Mouse (Mus musculus) CH12.LX (cell line): ENCODE measurements at regions not wholly inside any gene's neighbourhood (a gene's known extent, or its start where the extent isn't known, plus 50 kb on each side); places are given as distances from the start of the nearest gene placed in this dataset.

ENCODE experiments used
- DNase-seq: peaks from one replicate; pipeline ENCODE4 v3.0.0-alpha.2; 2013; ENCODE audit errors: extremely low read depth
- H3K27ac ChIP-seq: 2 replicates; pipeline ENCODE4 v1.5.1; 2012; ENCODE audit warnings: low read depth, mild to moderate bottlenecking, control low read depth, moderate library complexity; ENCODE audit not compliant: insufficient read depth
- H3K27me3 ChIP-seq: replicated peaks from 2 replicates; pipeline ENCODE3; 2012; ENCODE audit warnings: inconsistent platforms
- H3K36me3 ChIP-seq, 2 experiments: replicated peaks in 1 of 2; 2 replicates each; pipeline versions ENCODE3 to v1.6.1; 2012; ENCODE audit warnings: inconsistent platforms in 1 of 2, low read length in 1 of 2, mild to moderate bottlenecking in 1 of 2, mixed read lengths in 1 of 2, moderate library complexity in 1 of 2; ENCODE audit not compliant: control insufficient read depth in 1 of 2, insufficient read depth in 1 of 2
- H3K4me1 ChIP-seq, 2 experiments: 2 replicates each; pipeline ENCODE4 v1.6.1; 2012; ENCODE audit warnings: inconsistent platforms in 1 of 2, moderate library complexity in 1 of 2; ENCODE audit not compliant: insufficient read depth in 2 of 2, control insufficient read depth in 1 of 2
- H3K4me2 ChIP-seq: 2 replicates; pipeline ENCODE4 v1.6.1; 2012; ENCODE audit warnings: low read depth, mild to moderate bottlenecking, control low read depth; ENCODE audit not compliant: poor library complexity, insufficient read depth, severe bottlenecking
- H3K4me3 ChIP-seq, 3 experiments: fragments of 150-350 bp in 1 of 3; sonication (generic) in 1 of 3; replicated peaks in 1 of 3; 2 replicates each; pipeline versions ENCODE3 to v1.5.1; 2011 to 2012; ENCODE audit warnings: low read depth in 2 of 3, low read length in 2 of 3, mild to moderate bottlenecking in 2 of 3, moderate library complexity in 2 of 3, control low read depth in 1 of 3, improper control_type of control experiment in 1 of 3, inconsistent platforms in 1 of 3, mixed read lengths in 1 of 3; ENCODE audit not compliant: poor library complexity in 1 of 3
- H3K79me2 ChIP-seq: replicated peaks from 2 replicates; pipeline ENCODE4 v1.6.1; 2012; ENCODE audit warnings: mild to moderate bottlenecking, moderate library complexity; ENCODE audit not compliant: control insufficient read depth, poor library complexity, insufficient read depth, severe bottlenecking; ENCODE audit errors: extremely low read depth
- H3K9ac ChIP-seq: 2 replicates; pipeline ENCODE4 v1.6.1; 2012; ENCODE audit warnings: low read depth, mild to moderate bottlenecking, control low read depth, moderate library complexity; ENCODE audit not compliant: insufficient read depth
- H3K9me3 ChIP-seq: replicated peaks from 2 replicates; pipeline ENCODE3; 2012; ENCODE audit warnings: low read length, inconsistent platforms, mixed read lengths
- BHLHE40 ChIP-seq: IDR thresholded peaks from 2 replicates; pipeline ENCODE4 v1.6.1; 2011; ENCODE audit warnings: mild to moderate bottlenecking, low read depth, low read length, improper control_type of control experiment
- CHD1 ChIP-seq: IDR thresholded peaks from 2 replicates; pipeline ENCODE4 v1.6.1; 2012; ENCODE audit warnings: low read depth, low read length, improper control_type of control experiment, inconsistent platforms
- CHD2 ChIP-seq: IDR thresholded peaks from 2 replicates; pipeline ENCODE4 v1.6.1; 2011; ENCODE audit warnings: low read length, improper control_type of control experiment
- CTCF ChIP-seq, 2 experiments: IDR thresholded peaks in 1 of 2; conservative IDR thresholded peaks in 1 of 2; 2 replicates each; pipeline ENCODE4 v1.5.1; 2011 to 2012; ENCODE audit warnings: low read depth in 2 of 2, low read length in 2 of 2, improper control_type of control experiment in 1 of 2, inconsistent platforms in 1 of 2, mild to moderate bottlenecking in 1 of 2, moderate library complexity in 1 of 2
- E2F4 ChIP-seq: IDR thresholded peaks from 2 replicates; pipeline ENCODE4 v1.6.1; 2011; ENCODE audit warnings: low read depth, low read length, improper control_type of control experiment; ENCODE audit not compliant: insufficient replicate concordance
- ELF1 ChIP-seq: IDR thresholded peaks from 2 replicates; pipeline ENCODE4 v1.6.1; 2014; ENCODE audit warnings: low read depth, mild to moderate bottlenecking, inconsistent platforms, low read length, improper control_type of control experiment
- EP300 ChIP-seq: IDR thresholded peaks from 2 replicates; pipeline ENCODE4 v1.6.1; 2011; ENCODE audit warnings: low read length, improper control_type of control experiment
- ETS1 ChIP-seq: conservative IDR thresholded peaks from 2 replicates; pipeline ENCODE4 v1.6.1; 2012; ENCODE audit warnings: low read depth, mild to moderate bottlenecking, inconsistent platforms, low read length, improper control_type of control experiment, moderate library complexity
- GABPA ChIP-seq: IDR thresholded peaks from 2 replicates; pipeline ENCODE4 v1.6.1; 2012; ENCODE audit warnings: low read depth, low read length, improper control_type of control experiment, inconsistent platforms; ENCODE audit not compliant: insufficient replicate concordance
- IRF4 ChIP-seq: IDR thresholded peaks from 2 replicates; pipeline ENCODE4 v1.6.1; 2014; ENCODE audit warnings: low read depth, mild to moderate bottlenecking, inconsistent platforms, low read length, improper control_type of control experiment
- JUN ChIP-seq: IDR thresholded peaks from 2 replicates; pipeline ENCODE4 v1.6.1; 2011; ENCODE audit warnings: low read depth, mild to moderate bottlenecking, low read length, improper control_type of control experiment, moderate library complexity; ENCODE audit not compliant: insufficient read depth
- MAFK ChIP-seq: IDR thresholded peaks from 2 replicates; pipeline ENCODE4 v1.6.1; 2011; ENCODE audit warnings: low read length, improper control_type of control experiment; ENCODE audit not compliant: insufficient replicate concordance
- MAX ChIP-seq: IDR thresholded peaks from 2 replicates; pipeline ENCODE4 v1.6.1; 2011; ENCODE audit warnings: low read length, improper control_type of control experiment
- MEF2A ChIP-seq: IDR thresholded peaks from 2 replicates; pipeline ENCODE4 v1.6.1; 2014; ENCODE audit warnings: low read depth, mild to moderate bottlenecking, inconsistent platforms, low read length, improper control_type of control experiment, borderline replicate concordance
- MXI1 ChIP-seq: IDR thresholded peaks from 2 replicates; pipeline ENCODE4 v1.6.1; 2011; ENCODE audit warnings: mild to moderate bottlenecking, low read depth, low read length, improper control_type of control experiment
- NELFE ChIP-seq: IDR thresholded peaks from 2 replicates; pipeline ENCODE4 v1.6.1; 2011; ENCODE audit warnings: low read depth, low read length, improper control_type of control experiment
- NRF1 ChIP-seq: IDR thresholded peaks from 2 replicates; pipeline ENCODE4 v1.6.1; 2014; ENCODE audit warnings: low read depth, mild to moderate bottlenecking, inconsistent platforms, low read length, improper control_type of control experiment, moderate library complexity
- PAX5 ChIP-seq: IDR thresholded peaks from 2 replicates; pipeline ENCODE4 v1.6.1; 2012; ENCODE audit warnings: low read length, inconsistent platforms, mixed read lengths
- POLR2A ChIP-seq: IDR thresholded peaks from 2 replicates; pipeline ENCODE4 v1.6.1; 2011; ENCODE audit warnings: low read depth, mild to moderate bottlenecking, improper control_type of control experiment, low read length
- POLR2AphosphoS2 ChIP-seq: IDR thresholded peaks from 2 replicates; pipeline ENCODE4 v1.6.1; 2011; ENCODE audit warnings: low read depth, low read length, improper control_type of control experiment
- RAD21 ChIP-seq: IDR thresholded peaks from 2 replicates; pipeline ENCODE4 v1.6.1; 2011; ENCODE audit warnings: low read depth, mild to moderate bottlenecking, low read length, improper control_type of control experiment, moderate library complexity
- RCOR1 ChIP-seq: conservative IDR thresholded peaks from 2 replicates; pipeline ENCODE4 v1.6.1; 2012; ENCODE audit warnings: low read depth, mild to moderate bottlenecking, inconsistent platforms, low read length, improper control_type of control experiment
- TBP ChIP-seq: conservative IDR thresholded peaks from 2 replicates; pipeline ENCODE4 v1.6.1; 2011; ENCODE audit warnings: low read depth, low read length, improper control_type of control experiment
- UBTF ChIP-seq: IDR thresholded peaks from 2 replicates; pipeline ENCODE4 v1.6.1; 2012; ENCODE audit warnings: low read depth, mild to moderate bottlenecking, inconsistent platforms, low read length, improper control_type of control experiment, moderate library complexity
- USF1 ChIP-seq: IDR thresholded peaks from 2 replicates; pipeline ENCODE4 v1.6.1; 2014; ENCODE audit warnings: low read depth, mild to moderate bottlenecking, inconsistent platforms, low read length, improper control_type of control experiment
- USF2 ChIP-seq: conservative IDR thresholded peaks from 2 replicates; pipeline ENCODE4 v1.6.1; 2011; ENCODE audit warnings: low read depth, low read length, improper control_type of control experiment
- ZC3H11A ChIP-seq: IDR thresholded peaks from 2 replicates; pipeline ENCODE4 v1.6.1; 2012; ENCODE audit warnings: low read depth, mild to moderate bottlenecking, inconsistent platforms, low read length, improper control_type of control experiment
- ZKSCAN1 ChIP-seq: IDR thresholded peaks from 2 replicates; pipeline ENCODE4 v1.6.1; 2012; ENCODE audit warnings: low read depth, inconsistent platforms, low read length, improper control_type of control experiment, borderline replicate concordance
- ZMIZ1 ChIP-seq: IDR thresholded peaks from 2 replicates; pipeline ENCODE4 v1.6.1; 2012; ENCODE audit warnings: low read depth, mild to moderate bottlenecking, inconsistent platforms, low read length, improper control_type of control experiment
- dilution Hi-C: fragments of 300-500 bp; cut with MboI; formaldehyde crosslinking; loops from 2 replicates; pipeline ENCODE4 v1.14.3; 2020; ENCODE audit warnings: low sequenced_read_pairs; ENCODE audit not compliant: extremely low pct_unique_long_range_greater_than_20kb, extremely low pct_ligation_motif_present
- in situ Hi-C: fragments of 300-500 bp; cut with MboI; formaldehyde crosslinking; loops from 3 replicates; pipeline ENCODE4 v1.14.3; 2019; ENCODE audit warnings: low sequenced_read_pairs, low pct_ligation_motif_present, low pct_unique_long_range_greater_than_20kb, mixed read lengths

GRCm38 (mm10) chr9:23116311-23116710 lies 106.6 kb upstream of the Bmper start:
- no peak overlapping the region for H3K9ac ChIP-seq
- no peaks in the 10 kb centered on the region for H3K36me3 ChIP-seq
- H3K4me3 ChIP-seq = no peak overlapping the region
- in situ Hi-C loops (no loop called here), dilution Hi-C loops (no loop called here)
- no peak for DNase-seq
- H3K9me3 ChIP-seq = no peaks in the 10 kb centered on the region
- H3K27me3 ChIP-seq = no peaks in the 10 kb centered on the region
- no peaks in the 10 kb centered on the region for H3K79me2 ChIP-seq
- H3K27ac ChIP-seq = no peak overlapping the region
- no peak for TF ChIP-seq RCOR1
- no peak for TF ChIP-seq UBTF
- no peak for TF ChIP-seq USF1
- no peak for TF ChIP-seq RAD21
- no peak for TF ChIP-seq POLR2A
- no peak for TF ChIP-seq TBP
- TF ChIP-seq MXI1 = no peak
- no peak for TF ChIP-seq ETS1
- TF ChIP-seq PAX5 = no peak
- TF ChIP-seq POLR2AphosphoS2 = no peak
- TF ChIP-seq MAFK = no peak
- TF ChIP-seq IRF4 = no peak
- no peak for TF ChIP-seq EP300
- no peak for TF ChIP-seq E2F4
- no peak for TF ChIP-seq MAX
- TF ChIP-seq ZKSCAN1 = no peak
- TF ChIP-seq ELF1 = no peak
- TF ChIP-seq USF2 = no peak
- TF ChIP-seq BHLHE40 = no peak
- no peak for TF ChIP-seq ZMIZ1
- peaks cover 0 to 48% of the 10 kb centered on the region in 2 experiments; a peak in 2 of 4 replicates for H3K4me1 ChIP-seq
- no peak overlapping the region for H3K4me2 ChIP-seq

GRCm38 (mm10) chr9:23119811-23120210 lies 103.1 kb upstream of the Bmper start:
- dilution Hi-C loops (no loop called here), in situ Hi-C loops (no loop called here)

More at GRCm38 (mm10) chr9:23119811-23120210, 103.1 kb upstream of the Bmper start:
- DNase-seq = no peak
- TF ChIP-seq USF2 = no peak
- no peak for TF ChIP-seq EP300
- TF ChIP-seq TBP = no peak
- no peak for TF ChIP-seq MAFK
- TF ChIP-seq ETS1 = no peak
- TF ChIP-seq IRF4 = no peak
- no peak for TF ChIP-seq MXI1
- no peak for TF ChIP-seq BHLHE40
- TF ChIP-seq MEF2A = no peak
- no peak for TF ChIP-seq NRF1
- no peak for TF ChIP-seq CTCF (conservative IDR thresholded peaks at IDR 0.05 in 1 of 2, IDR thresholded peaks at IDR 0.05 in 1 of 2; ENCODE audit: low read depth in 2 of 2, low read length in 2 of 2)
- no peak for TF ChIP-seq GABPA
- TF ChIP-seq CHD2 = no peak
- TF ChIP-seq NELFE = no peak
- no peak for TF ChIP-seq CHD1
- TF ChIP-seq ZC3H11A = no peak
- no peak for TF ChIP-seq POLR2AphosphoS2
- no peak for TF ChIP-seq POLR2A
- TF ChIP-seq JUN = no peak
- H3K4me3 ChIP-seq = no peak overlapping the region
- no peaks in the 10 kb centered on the region for H3K36me3 ChIP-seq
- H3K4me2 ChIP-seq = no peak overlapping the region
- H3K27me3 ChIP-seq = no peaks in the 10 kb centered on the region
- no peaks in the 10 kb centered on the region for H3K9me3 ChIP-seq
- no peak overlapping the region for H3K9ac ChIP-seq
- H3K4me1 ChIP-seq = peaks cover 0 to 45% of the 10 kb centered on the region in 2 experiments; a peak in 2 of 4 replicates
- no peaks in the 10 kb centered on the region for H3K79me2 ChIP-seq
- no peak overlapping the region for H3K27ac ChIP-seq
